ENCODE assay signal across 10 mouse cellular contexts in the genomic region with DNA sequence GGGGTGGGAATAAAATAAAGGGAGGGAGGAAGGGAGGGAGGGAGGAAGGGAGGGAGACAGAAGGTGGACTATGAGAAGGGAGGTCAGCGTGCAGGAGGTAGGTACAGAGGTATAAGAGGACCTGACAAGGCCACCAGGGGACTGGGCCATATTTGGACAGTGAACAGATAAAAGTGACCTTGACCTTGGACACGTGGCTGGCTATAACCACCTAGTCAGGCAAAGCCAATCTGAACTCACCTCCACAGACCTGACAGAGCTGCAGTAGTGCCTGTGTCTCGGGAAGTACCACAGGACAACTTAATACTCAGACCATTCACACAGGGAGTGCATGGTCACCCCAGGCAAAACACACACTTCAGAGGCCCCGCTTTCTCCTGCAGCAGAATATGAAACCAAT.
"Had no signal": no experiment of that assay in that cellular context is flagged by ENCODE, and none has a peak within 500 bp of the region (broad histone marks: within the 10 kb centered on the region; RNA-seq: fewer than 3 reads in every experiment).

No protein-coding gene starts in this region.

- H3K9ac ChIP-seq: kidney, embryonic 15.5 days; limb, embryonic 15.5 days; liver, embryonic 13.5 days; neural tube, embryonic 15.5 days had no signal

- H3K9me3 ChIP-seq: kidney, embryonic 15.5 days; limb, embryonic 15.5 days; liver, embryonic 13.5 days; neural tube, embryonic 15.5 days had no signal

- H3K4me2 ChIP-seq: kidney, embryonic 15.5 days; limb, embryonic 15.5 days; liver, embryonic 13.5 days; neural tube, embryonic 15.5 days had no signal

- H3K36me3 ChIP-seq: kidney, embryonic 15.5 days; limb, embryonic 15.5 days; liver, embryonic 13.5 days; neural tube, embryonic 15.5 days had no signal

- H3K4me1 ChIP-seq: liver, embryonic 13.5 days had no signal

- DNase-seq: kidney, adult 2 months; kidney, postnatal 14 days; layer of hippocampus, postnatal 36 days; liver, embryonic 13.5 days; lung, adult 18-20 months had no signal

- ATAC-seq: intestine, embryonic 16.5 days had no signal

- H3K27me3 ChIP-seq: kidney, embryonic 15.5 days; limb, embryonic 15.5 days; neural tube, embryonic 15.5 days had no signal

- H3K27ac ChIP-seq: kidney, embryonic 15.5 days; limb, embryonic 15.5 days; liver, embryonic 13.5 days had no signal

- H3K4me3 ChIP-seq: kidney, embryonic 15.5 days; limb, embryonic 15.5 days; liver, embryonic 13.5 days; myocyte; neural tube, embryonic 15.5 days had no signal
